Mouse (Mus musculus) CH12.LX (cell line): ENCODE measurements at regions not wholly inside any gene's neighbourhood (a gene's known extent, or its start where the extent isn't known, plus 50 kb on each side); places are given as distances from the start of the nearest gene placed in this dataset.

Experiments
- DNase-seq: peaks from one replicate; pipeline ENCODE4 v3.0.0-alpha.2; 2013; ENCODE audit errors: extremely low read depth
- H3K27ac ChIP-seq: 2 replicates; pipeline ENCODE4 v1.5.1; 2012; ENCODE audit warnings: low read depth, mild to moderate bottlenecking, control low read depth, moderate library complexity; ENCODE audit not compliant: insufficient read depth
- H3K27me3 ChIP-seq: replicated peaks from 2 replicates; pipeline ENCODE3; 2012; ENCODE audit warnings: inconsistent platforms
- H3K36me3 ChIP-seq, 2 experiments: replicated peaks in 1 of 2; 2 replicates each; pipeline versions ENCODE3 to v1.6.1; 2012; ENCODE audit warnings: inconsistent platforms in 1 of 2, low read length in 1 of 2, mild to moderate bottlenecking in 1 of 2, mixed read lengths in 1 of 2, moderate library complexity in 1 of 2; ENCODE audit not compliant: control insufficient read depth in 1 of 2, insufficient read depth in 1 of 2
- H3K4me1 ChIP-seq, 2 experiments: 2 replicates each; pipeline ENCODE4 v1.6.1; 2012; ENCODE audit warnings: inconsistent platforms in 1 of 2, moderate library complexity in 1 of 2; ENCODE audit not compliant: insufficient read depth in 2 of 2, control insufficient read depth in 1 of 2
- H3K4me2 ChIP-seq: 2 replicates; pipeline ENCODE4 v1.6.1; 2012; ENCODE audit warnings: low read depth, mild to moderate bottlenecking, control low read depth; ENCODE audit not compliant: poor library complexity, insufficient read depth, severe bottlenecking
- H3K4me3 ChIP-seq, 3 experiments: fragments of 150-350 bp in 1 of 3; sonication (generic) in 1 of 3; replicated peaks in 1 of 3; 2 replicates each; pipeline versions ENCODE3 to v1.5.1; 2011 to 2012; ENCODE audit warnings: low read depth in 2 of 3, low read length in 2 of 3, mild to moderate bottlenecking in 2 of 3, moderate library complexity in 2 of 3, control low read depth in 1 of 3, improper control_type of control experiment in 1 of 3, inconsistent platforms in 1 of 3, mixed read lengths in 1 of 3; ENCODE audit not compliant: poor library complexity in 1 of 3
- H3K79me2 ChIP-seq: replicated peaks from 2 replicates; pipeline ENCODE4 v1.6.1; 2012; ENCODE audit warnings: mild to moderate bottlenecking, moderate library complexity; ENCODE audit not compliant: control insufficient read depth, poor library complexity, insufficient read depth, severe bottlenecking; ENCODE audit errors: extremely low read depth
- H3K9ac ChIP-seq: 2 replicates; pipeline ENCODE4 v1.6.1; 2012; ENCODE audit warnings: low read depth, mild to moderate bottlenecking, control low read depth, moderate library complexity; ENCODE audit not compliant: insufficient read depth
- H3K9me3 ChIP-seq: replicated peaks from 2 replicates; pipeline ENCODE3; 2012; ENCODE audit warnings: low read length, inconsistent platforms, mixed read lengths
- BHLHE40 ChIP-seq: IDR thresholded peaks from 2 replicates; pipeline ENCODE4 v1.6.1; 2011; ENCODE audit warnings: mild to moderate bottlenecking, low read depth, low read length, improper control_type of control experiment
- CHD1 ChIP-seq: IDR thresholded peaks from 2 replicates; pipeline ENCODE4 v1.6.1; 2012; ENCODE audit warnings: low read depth, low read length, improper control_type of control experiment, inconsistent platforms
- CHD2 ChIP-seq: IDR thresholded peaks from 2 replicates; pipeline ENCODE4 v1.6.1; 2011; ENCODE audit warnings: low read length, improper control_type of control experiment
- CTCF ChIP-seq, 2 experiments: IDR thresholded peaks in 1 of 2; conservative IDR thresholded peaks in 1 of 2; 2 replicates each; pipeline ENCODE4 v1.5.1; 2011 to 2012; ENCODE audit warnings: low read depth in 2 of 2, low read length in 2 of 2, improper control_type of control experiment in 1 of 2, inconsistent platforms in 1 of 2, mild to moderate bottlenecking in 1 of 2, moderate library complexity in 1 of 2
- ELF1 ChIP-seq: IDR thresholded peaks from 2 replicates; pipeline ENCODE4 v1.6.1; 2014; ENCODE audit warnings: low read depth, mild to moderate bottlenecking, inconsistent platforms, low read length, improper control_type of control experiment
- HCFC1 ChIP-seq: IDR thresholded peaks from 2 replicates; pipeline ENCODE4 v1.6.1; 2012; ENCODE audit warnings: low read depth, mild to moderate bottlenecking, inconsistent platforms, low read length, improper control_type of control experiment
- JUND ChIP-seq: conservative IDR thresholded peaks from 2 replicates; pipeline ENCODE4 v1.6.1; 2011; ENCODE audit warnings: low read depth, low read length, improper control_type of control experiment
- MAX ChIP-seq: IDR thresholded peaks from 2 replicates; pipeline ENCODE4 v1.6.1; 2011; ENCODE audit warnings: low read length, improper control_type of control experiment
- MAZ ChIP-seq: IDR thresholded peaks from 2 replicates; pipeline ENCODE4 v1.6.1; 2012; ENCODE audit warnings: low read depth, mild to moderate bottlenecking, inconsistent platforms, low read length, improper control_type of control experiment, moderate library complexity
- MEF2A ChIP-seq: IDR thresholded peaks from 2 replicates; pipeline ENCODE4 v1.6.1; 2014; ENCODE audit warnings: low read depth, mild to moderate bottlenecking, inconsistent platforms, low read length, improper control_type of control experiment, borderline replicate concordance
- MXI1 ChIP-seq: IDR thresholded peaks from 2 replicates; pipeline ENCODE4 v1.6.1; 2011; ENCODE audit warnings: mild to moderate bottlenecking, low read depth, low read length, improper control_type of control experiment
- NELFE ChIP-seq: IDR thresholded peaks from 2 replicates; pipeline ENCODE4 v1.6.1; 2011; ENCODE audit warnings: low read depth, low read length, improper control_type of control experiment
- PAX5 ChIP-seq: IDR thresholded peaks from 2 replicates; pipeline ENCODE4 v1.6.1; 2012; ENCODE audit warnings: low read length, inconsistent platforms, mixed read lengths
- RAD21 ChIP-seq: IDR thresholded peaks from 2 replicates; pipeline ENCODE4 v1.6.1; 2011; ENCODE audit warnings: low read depth, mild to moderate bottlenecking, low read length, improper control_type of control experiment, moderate library complexity
- SMC3 ChIP-seq: IDR thresholded peaks from 2 replicates; pipeline ENCODE4 v1.6.1; 2011; ENCODE audit warnings: low read depth, low read length, improper control_type of control experiment
- UBTF ChIP-seq: IDR thresholded peaks from 2 replicates; pipeline ENCODE4 v1.6.1; 2012; ENCODE audit warnings: low read depth, mild to moderate bottlenecking, inconsistent platforms, low read length, improper control_type of control experiment, moderate library complexity
- ZC3H11A ChIP-seq: IDR thresholded peaks from 2 replicates; pipeline ENCODE4 v1.6.1; 2012; ENCODE audit warnings: low read depth, mild to moderate bottlenecking, inconsistent platforms, low read length, improper control_type of control experiment
- ZMIZ1 ChIP-seq: IDR thresholded peaks from 2 replicates; pipeline ENCODE4 v1.6.1; 2012; ENCODE audit warnings: low read depth, mild to moderate bottlenecking, inconsistent platforms, low read length, improper control_type of control experiment
- ZNF384 ChIP-seq: IDR thresholded peaks from 2 replicates; pipeline ENCODE4 v1.6.1; 2012; ENCODE audit warnings: low read depth, low read length, improper control_type of control experiment, inconsistent platforms
- dilution Hi-C: fragments of 300-500 bp; cut with MboI; formaldehyde crosslinking; loops from 2 replicates; pipeline ENCODE4 v1.14.3; 2020; ENCODE audit warnings: low sequenced_read_pairs; ENCODE audit not compliant: extremely low pct_unique_long_range_greater_than_20kb, extremely low pct_ligation_motif_present
- in situ Hi-C: fragments of 300-500 bp; cut with MboI; formaldehyde crosslinking; loops from 3 replicates; pipeline ENCODE4 v1.14.3; 2019; ENCODE audit warnings: low sequenced_read_pairs, low pct_ligation_motif_present, low pct_unique_long_range_greater_than_20kb, mixed read lengths

- in situ Hi-C loops (no loop called here), dilution Hi-C loops (no loop called here)
- peak; percentile 77 for DNase-seq
- Histone ChIP-seq H3K27me3 (no peaks in the 10 kb centered on the region), H3K4me3 (no peak overlapping the region), H3K79me2 (no peaks in the 10 kb centered on the region), H3K36me3 (no peaks in the 10 kb centered on the region), H3K27ac (no peak overlapping the region), H3K4me2 (no peak overlapping the region), H3K9me3 (no peaks in the 10 kb centered on the region), H3K9ac (no peak overlapping the region), H3K4me1 (peaks cover 0 to 3% of the 10 kb centered on the region in 2 experiments; a peak in 2 of 4 replicates)
- TF ChIP-seq CTCF (conservative IDR thresholded peaks at IDR 0.05 in 1 of 2, IDR thresholded peaks at IDR 0.05 in 1 of 2; ENCODE audit: low read depth in 2 of 2, low read length in 2 of 2) = peak; percentile 55 to 88
- TF ChIP-seq SMC3 = peak; percentile 68
- no peak for TF ChIP-seq CHD2
- peak; percentile 83 for TF ChIP-seq RAD21
- TF ChIP-seq ZNF384 = peak; percentile 97
These were observed 56.1 kb upstream of the B3gat2 start for GRCm38 (mm10) chr1:23705489-23705888.

GRCm38 (mm10) chr1:23706450-23706849 lies 55.1 kb upstream of the B3gat2 start:
- Histone ChIP-seq H3K4me1 (peaks cover 0 to 3% of the 10 kb centered on the region in 2 experiments; a peak in 2 of 4 replicates), H3K79me2 (no peaks in the 10 kb centered on the region), H3K36me3 (no peaks in the 10 kb centered on the region), H3K27ac (no peak overlapping the region), H3K9ac (no peak overlapping the region), H3K9me3 (no peaks in the 10 kb centered on the region), H3K27me3 (no peaks in the 10 kb centered on the region), H3K4me2 (no peak overlapping the region), H3K4me3 (no peak overlapping the region)
- in situ Hi-C loops (no loop called here), dilution Hi-C loops (no loop called here)
- DNase-seq = no peak
- no peak for TF ChIP-seq MEF2A
- TF ChIP-seq ZC3H11A = no peak
- TF ChIP-seq MAZ = no peak
- no peak for TF ChIP-seq MAX
- no peak for TF ChIP-seq UBTF
- no peak for TF ChIP-seq NELFE
- TF ChIP-seq CHD2 = no peak
- TF ChIP-seq BHLHE40 = no peak
- TF ChIP-seq CTCF (conservative IDR thresholded peaks at IDR 0.05 in 1 of 2, IDR thresholded peaks at IDR 0.05 in 1 of 2; ENCODE audit: low read depth in 2 of 2, low read length in 2 of 2) = no peak
- TF ChIP-seq ZNF384 = no peak
- no peak for TF ChIP-seq JUND
- TF ChIP-seq ZMIZ1 = no peak
- no peak for TF ChIP-seq CHD1
- no peak for TF ChIP-seq PAX5
- no peak for TF ChIP-seq SMC3
- TF ChIP-seq HCFC1 = no peak
- TF ChIP-seq MXI1 = no peak
- no peak for TF ChIP-seq ELF1
- TF ChIP-seq, all 38 proteins: peak for 0
